Mouse (Mus musculus): ENCODE measurements around the gene Bscl2.
"Not testable (repeated sequence)": the region's sequence is repeated elsewhere in the genome, so short reads cannot be mapped to it uniquely, and the experiment has no call there.

GRCm38 (mm10) chr19:8897211-8897864, 60.1 kb downstream of the Bscl2 start:
- not testable (repeated sequence) for TF ChIP-seq CTCF (IDR thresholded peaks at IDR 0.05; ENCODE audit: low read depth, low read length); POLR2A (IDR thresholded peaks at IDR 0.05; ENCODE audit: borderline replicate concordance, low read depth, low read length)
